Mouse (Mus musculus) thymus, postnatal 36 days (tissue): ENCODE data around the gene Gm2956.
"Not testable (repeated sequence)": the region's sequence is repeated elsewhere in the genome, so short reads cannot be mapped to it uniquely, and the experiment has no call there.

ENCODE experiments used
- DNase-seq, 2 experiments: peaks; one replicate each; pipeline ENCODE4 v3.0.0; 2022; ENCODE audit warnings: mixed read lengths in 2 of 2

Gene Gm2956

DNA sequence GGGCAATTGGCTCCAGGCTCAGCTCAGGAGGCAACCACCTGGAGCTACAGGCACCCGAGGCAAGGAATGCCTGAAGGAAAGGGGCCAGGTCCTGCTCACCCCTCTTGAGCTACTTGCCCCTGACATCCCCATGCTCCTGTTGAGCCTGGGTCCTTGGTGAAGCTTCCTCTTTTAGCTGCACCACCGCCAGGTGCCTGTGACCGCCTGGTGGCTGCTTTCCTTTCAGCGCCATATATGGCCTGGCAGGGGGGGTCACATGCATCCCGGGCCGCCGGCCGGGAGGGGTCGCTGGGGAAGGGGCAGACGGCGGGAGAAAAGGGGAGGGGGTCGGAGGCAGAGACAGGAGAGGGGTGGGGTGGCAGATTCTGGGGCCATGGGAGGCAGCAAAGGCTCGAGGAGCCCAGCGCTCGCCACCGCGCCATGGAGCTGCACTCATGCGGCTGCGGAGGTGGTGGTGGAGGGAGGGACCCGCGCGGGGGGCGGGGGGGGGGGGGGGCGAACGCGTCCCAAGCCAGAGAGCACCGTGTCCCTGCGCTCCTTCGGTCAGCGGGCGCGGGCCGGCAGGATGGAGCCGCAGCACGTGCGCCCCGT, at the start of gene Gm2956:
Gene Gm2956, plus strand, starts transcription at position 541 of the 591 bp plus-strand sequence.
- DNase-seq = not testable (repeated sequence)

DNA sequence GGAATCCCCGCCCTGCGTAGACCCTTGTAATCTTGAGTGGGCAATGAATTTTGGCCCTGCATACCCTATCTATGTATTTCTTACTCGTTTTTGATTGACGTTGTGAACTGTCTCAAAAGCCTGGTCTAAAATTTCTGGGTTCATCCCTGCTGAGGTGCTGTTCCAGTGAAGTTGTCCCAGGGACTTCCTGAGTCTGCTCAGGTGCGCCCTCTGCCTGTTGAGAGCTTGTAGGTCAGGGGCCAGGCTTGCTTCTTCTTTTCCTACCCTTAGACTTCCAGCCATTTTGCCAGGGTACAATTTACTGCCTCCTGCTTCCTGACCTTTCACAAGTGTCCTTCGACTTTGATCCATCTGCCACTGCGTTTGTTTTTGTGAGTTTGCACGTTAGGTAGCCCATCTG, 979 bp downstream of the Gm2956 start:
- not testable (repeated sequence) for DNase-seq

GRCm38 (mm10) chr14:3394793-3395192, 62.4 kb downstream of the Gm2956 start, which contains the start of gene Gm10413:
Gene Gm10413 (plus strand): TSS chr14:3395093.
- not testable (repeated sequence) for DNase-seq
